Mouse (Mus musculus): ENCODE measurements at regions not wholly inside any gene's neighbourhood (a gene's known extent, or its start where the extent isn't known, plus 50 kb on each side); places are given as distances from the start of the nearest gene placed in this dataset.

DNA sequence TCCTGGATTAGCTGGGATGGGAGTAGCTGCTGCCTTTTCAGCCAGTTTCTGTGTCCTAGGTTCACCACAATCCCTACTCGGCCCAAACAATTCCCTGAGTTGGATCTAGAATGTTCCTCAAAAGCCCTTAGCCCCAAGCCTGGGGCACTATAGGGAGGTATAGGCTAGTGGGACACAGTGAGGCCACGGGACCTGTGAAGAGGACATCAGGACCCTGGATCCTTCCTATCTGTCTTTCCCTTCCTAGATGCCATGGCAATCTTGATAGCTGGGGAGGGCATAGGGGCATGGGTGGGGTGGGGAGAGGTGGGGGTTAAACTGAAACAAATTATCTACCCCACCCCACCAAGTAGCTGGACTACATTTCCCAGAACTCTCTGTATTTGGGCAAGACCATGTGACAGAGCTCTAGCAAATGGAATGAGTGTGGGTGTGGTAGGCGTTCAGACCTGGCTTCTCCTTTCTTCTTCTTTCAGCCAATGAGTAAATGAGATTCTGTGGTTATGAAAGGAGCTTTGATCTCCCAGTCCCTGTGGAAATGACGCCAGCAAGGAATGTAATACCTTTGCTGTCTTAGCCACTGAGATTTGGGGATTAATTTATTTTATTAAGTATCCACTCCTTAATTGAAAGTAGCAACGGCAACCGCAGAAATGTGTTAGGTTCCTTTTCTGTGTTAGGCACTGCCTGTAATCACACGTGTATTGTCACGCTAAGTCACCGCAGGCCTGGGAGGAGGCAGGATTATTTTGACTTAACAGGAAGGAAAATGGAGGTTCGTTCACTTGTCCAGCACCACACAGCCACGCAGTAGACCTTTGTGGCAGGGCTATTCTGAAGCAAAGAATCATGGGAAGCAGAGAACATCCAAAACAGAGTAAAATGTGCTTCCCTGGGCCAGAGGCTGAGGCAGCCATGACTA lies 246.6 kb downstream of the Cbln1 start:
- no peak overlapping the region for H3K27ac ChIP-seq (replicated peaks)
- H3K36me3 ChIP-seq, result no peaks in the 10 kb centered on the region
- H3K4me3 ChIP-seq, result no peak overlapping the region
- WGBS, result 79% methylated on average over 11 of the region's 11 CpGs
- H3K4me1 ChIP-seq, result peaks cover 8% of the 10 kb centered on the region
- H3K9me3 ChIP-seq (replicated peaks), result no peaks in the 10 kb centered on the region
- peaks cover 29% of the 10 kb centered on the region for H3K27me3 ChIP-seq (ENCODE audit: low read depth, poor library complexity, severe bottlenecking)
- DNase-seq (ENCODE audit: low spot score), result no peak

DNA sequence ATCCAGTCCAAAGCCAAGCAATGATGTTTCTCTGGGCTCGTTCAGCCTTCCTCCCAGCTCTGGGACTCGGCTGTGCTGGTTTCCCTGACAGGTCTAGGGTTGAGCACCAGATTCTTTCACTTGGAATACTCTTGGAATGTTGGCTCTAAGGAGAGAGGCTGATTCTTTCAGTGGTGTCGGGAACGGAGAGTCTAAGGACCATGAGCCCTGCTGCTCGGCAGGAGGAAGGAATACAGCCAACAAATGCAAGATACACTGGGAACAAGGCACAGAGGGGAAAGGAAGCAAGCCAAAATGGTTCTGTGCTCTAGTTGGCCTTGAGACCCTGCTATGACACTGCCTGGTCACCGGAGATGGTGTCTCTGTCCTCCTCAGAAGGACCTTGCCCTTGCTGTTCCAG lies 251.8 kb downstream of the Cbln1 start:
- WGBS, result 87% methylated on average over 6 of the region's 6 CpGs
- Histone ChIP-seq H3K36me3 (no peaks in the 10 kb centered on the region), H3K27ac (replicated peaks) (no peak overlapping the region), H3K9me3 (replicated peaks) (no peaks in the 10 kb centered on the region), H3K4me1 (peaks cover 20% of the 10 kb centered on the region), H3K27me3 (ENCODE audit: low read depth, poor library complexity, severe bottlenecking) (peaks cover 40% of the 10 kb centered on the region), H3K4me3 (no peak overlapping the region)
- DNase-seq (ENCODE audit: low spot score), result no peak

- H3K27me3 ChIP-seq (ENCODE audit: low read depth, poor library complexity, severe bottlenecking), result peaks cover 51% of the 10 kb centered on the region
- H3K9me3 ChIP-seq (replicated peaks), result no peaks in the 10 kb centered on the region
- no peak for DNase-seq (ENCODE audit: low spot score)
- peaks cover 27% of the 10 kb centered on the region for H3K4me1 ChIP-seq
- H3K27ac ChIP-seq (replicated peaks), result no peak overlapping the region
- H3K36me3 ChIP-seq, result no peaks in the 10 kb centered on the region
- WGBS, result 21% methylated on average over 6 of the region's 6 CpGs
- no peak overlapping the region for H3K4me3 ChIP-seq
These were observed 253.4 kb downstream of the Cbln1 start for GRCm38 (mm10) chr8:87218956-87219482.

GRCm38 (mm10) chr8:87214962-87215361 lies 257.4 kb downstream of the Cbln1 start:
- Histone ChIP-seq H3K4me3 (no peak overlapping the region), H3K36me3 (no peaks in the 10 kb centered on the region), H3K27me3 (ENCODE audit: low read depth, poor library complexity, severe bottlenecking) (peaks cover 43% of the 10 kb centered on the region), H3K4me1 (peaks cover 27% of the 10 kb centered on the region), H3K27ac (replicated peaks) (no peak overlapping the region), H3K9me3 (replicated peaks) (no peaks in the 10 kb centered on the region)
- no peak for DNase-seq (ENCODE audit: low spot score)
- WGBS, result 72% methylated on average over 10 of the region's 10 CpGs

DNA sequence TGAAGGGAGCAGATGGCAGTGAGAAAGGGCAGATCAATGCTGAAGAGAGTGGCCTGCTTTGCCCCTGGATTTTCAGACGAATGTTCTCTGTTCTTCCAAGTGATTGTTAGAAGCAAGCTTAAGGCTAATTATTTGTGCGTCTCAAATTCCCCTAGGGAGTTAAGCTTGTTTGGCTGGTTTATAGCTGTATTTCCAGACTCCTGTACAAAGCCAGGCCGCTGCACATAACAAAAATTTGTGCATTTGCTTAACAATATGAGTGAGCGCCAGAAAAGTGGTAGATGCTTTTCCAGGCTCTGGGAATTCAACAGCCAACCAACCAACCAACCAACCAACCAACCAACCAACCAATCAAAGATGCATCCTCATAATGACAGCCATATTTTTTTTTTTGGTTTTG lies 261.9 kb downstream of the Cbln1 start:
- no peaks in the 10 kb centered on the region for H3K36me3 ChIP-seq
- H3K27me3 ChIP-seq (ENCODE audit: low read depth, poor library complexity, severe bottlenecking), result peaks cover 21% of the 10 kb centered on the region; the same call in 1 of the 2 replicates
- H3K27ac ChIP-seq (replicated peaks), result no peak overlapping the region
- 69% methylated on average over 4 of the region's 4 CpGs for WGBS
- no peak overlapping the region for H3K4me3 ChIP-seq
- no peaks in the 10 kb centered on the region for H3K9me3 ChIP-seq (replicated peaks)
- DNase-seq (ENCODE audit: low spot score), result no peak
- peaks cover 7% of the 10 kb centered on the region; the same call in 1 of the 2 replicates for H3K4me1 ChIP-seq

- H3K36me3 ChIP-seq, result no peaks in the 10 kb centered on the region
- no peak for DNase-seq (ENCODE audit: low spot score)
- no peaks in the 10 kb centered on the region for H3K9me3 ChIP-seq (replicated peaks)
- H3K27me3 ChIP-seq (ENCODE audit: low read depth, poor library complexity, severe bottlenecking), result peaks cover 19% of the 10 kb centered on the region; the same call in 1 of the 2 replicates
- no peaks in the 10 kb centered on the region for H3K4me1 ChIP-seq
- no peak overlapping the region for H3K27ac ChIP-seq (replicated peaks)
- 84% methylated on average over 1 of the region's 1 CpGs for WGBS
- H3K4me3 ChIP-seq, result no peak overlapping the region
These were observed 263.1 kb downstream of the Cbln1 start for GRCm38 (mm10) chr8:87209295-87209694.

DNA sequence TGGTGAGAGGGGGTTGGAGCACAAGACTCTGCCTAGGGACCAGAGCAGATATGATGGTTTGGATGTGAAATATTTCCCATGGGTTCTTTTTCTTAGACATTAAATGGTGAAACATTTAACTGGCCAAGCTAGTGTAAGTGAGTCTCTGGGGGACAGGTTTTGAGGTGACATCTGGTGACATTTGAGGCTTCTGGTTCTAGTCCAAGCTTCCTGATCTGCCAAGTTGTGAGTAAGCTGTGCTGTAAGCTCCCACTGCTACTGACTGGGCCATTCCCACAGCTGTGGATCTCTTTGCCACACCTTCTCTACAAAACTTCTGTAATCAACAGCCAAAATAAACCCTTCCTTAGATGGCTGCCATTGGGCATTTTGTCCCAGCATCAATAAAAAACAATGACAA lies 264.4 kb downstream of the Cbln1 start:
- Histone ChIP-seq H3K27me3 (ENCODE audit: low read depth, poor library complexity, severe bottlenecking) (peaks cover 23% of the 10 kb centered on the region; the same call in 1 of the 2 replicates), H3K36me3 (no peaks in the 10 kb centered on the region), H3K27ac (replicated peaks) (no peak overlapping the region), H3K4me3 (no peak overlapping the region), H3K4me1 (no peaks in the 10 kb centered on the region), H3K9me3 (replicated peaks) (no peaks in the 10 kb centered on the region)
- DNase-seq (ENCODE audit: low spot score), result no peak

GRCm38 (mm10) chr8:87202639-87203160 lies 269.7 kb downstream of the Cbln1 start:
- peaks cover 36% of the 10 kb centered on the region for H3K4me1 ChIP-seq
- H3K36me3 ChIP-seq, result no peaks in the 10 kb centered on the region
- DNase-seq (ENCODE audit: low spot score), result no peak
- H3K27me3 ChIP-seq (ENCODE audit: low read depth, poor library complexity, severe bottlenecking), result peaks cover 52% of the 10 kb centered on the region; the same call in 1 of the 2 replicates
- H3K27ac ChIP-seq (replicated peaks), result no peak overlapping the region
- no peak overlapping the region for H3K4me3 ChIP-seq
- 90% methylated on average over 7 of the region's 7 CpGs for WGBS
- H3K9me3 ChIP-seq (replicated peaks), result no peaks in the 10 kb centered on the region

GRCm38 (mm10) chr8:87199461-87200131 lies 272.8 kb downstream of the Cbln1 start:
- DNase-seq (ENCODE audit: low spot score), result peak; percentile 76
- no peaks in the 10 kb centered on the region for H3K9me3 ChIP-seq (replicated peaks)
- under 1% methylated on average over 8 of the region's 8 CpGs for WGBS
- peak overlapping the region; percentile 32 for H3K4me3 ChIP-seq
- peaks cover 37% of the 10 kb centered on the region for H3K4me1 ChIP-seq
- peaks cover 56% of the 10 kb centered on the region for H3K27me3 ChIP-seq (ENCODE audit: low read depth, poor library complexity, severe bottlenecking)
- no peaks in the 10 kb centered on the region for H3K36me3 ChIP-seq
- peak overlapping the region; percentile 83 for H3K27ac ChIP-seq (replicated peaks)

DNA sequence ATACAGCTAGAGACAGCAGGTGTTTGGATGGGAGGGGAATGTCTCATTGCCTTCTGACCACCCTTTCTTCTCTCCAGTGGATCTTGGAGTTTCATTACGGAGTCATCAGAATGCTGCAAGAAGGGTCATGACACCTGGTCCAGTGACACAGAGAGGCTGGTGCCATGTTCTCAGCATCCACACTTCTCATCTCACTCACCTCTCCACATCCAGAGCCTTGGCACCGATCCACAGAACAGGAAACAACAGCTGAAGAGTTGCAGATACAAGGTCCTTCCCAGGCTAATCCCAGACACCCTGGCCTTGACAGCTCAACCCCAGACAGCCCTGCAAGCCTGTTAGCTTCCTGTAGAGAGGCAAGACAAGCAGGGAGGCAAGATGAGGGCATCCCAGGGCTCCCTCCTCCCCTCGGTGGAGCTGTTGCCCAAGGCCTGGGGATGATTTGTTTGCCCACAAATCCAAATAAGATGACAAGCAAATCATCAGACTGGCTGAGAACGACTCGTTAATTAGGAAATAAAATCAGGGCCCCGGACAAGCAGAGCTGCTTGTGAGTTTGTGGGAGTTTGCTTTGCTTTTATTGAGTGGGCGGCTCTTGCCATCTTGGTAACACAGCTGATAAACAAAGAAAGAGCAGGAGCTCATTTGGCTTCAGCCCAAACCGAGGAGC lies 274.4 kb downstream of the Cbln1 start:
- no peak for DNase-seq (ENCODE audit: low spot score)
- whole genome bisulfite sequencing, result 71% methylated on average over 8 of the region's 8 CpGs
- H3K27ac ChIP-seq (replicated peaks), result peak overlapping the region; percentile 83

GRCm38 (mm10) chr8:87197000-87197399 lies 275.4 kb downstream of the Cbln1 start:
- H3K4me1 ChIP-seq, result peaks cover 37% of the 10 kb centered on the region
- WGBS, result 76% methylated on average over 5 of the region's 5 CpGs
- H3K4me3 ChIP-seq, result no peak overlapping the region
- H3K27ac ChIP-seq (replicated peaks), result no peak overlapping the region
- no peak for DNase-seq (ENCODE audit: low spot score)
- H3K27me3 ChIP-seq (ENCODE audit: low read depth, poor library complexity, severe bottlenecking), result peaks cover 43% of the 10 kb centered on the region
- H3K9me3 ChIP-seq (replicated peaks), result no peaks in the 10 kb centered on the region
- H3K36me3 ChIP-seq, result no peaks in the 10 kb centered on the region

More for the DNA sequence above, 274.4 kb downstream of the Cbln1 start:
- peaks cover 45% of the 10 kb centered on the region for H3K27me3 ChIP-seq (ENCODE audit: low read depth, poor library complexity, severe bottlenecking)
- H3K4me1 ChIP-seq, result peaks cover 37% of the 10 kb centered on the region
- no peaks in the 10 kb centered on the region for H3K9me3 ChIP-seq (replicated peaks)
- H3K36me3 ChIP-seq, result no peaks in the 10 kb centered on the region
- H3K4me3 ChIP-seq, result no peak overlapping the region

- Histone ChIP-seq H3K4me1 (peaks cover 34% of the 10 kb centered on the region), H3K9me3 (replicated peaks) (no peaks in the 10 kb centered on the region), H3K4me3 (no peak overlapping the region), H3K27ac (replicated peaks) (no peak overlapping the region), H3K27me3 (ENCODE audit: low read depth, poor library complexity, severe bottlenecking) (peaks cover 33% of the 10 kb centered on the region), H3K36me3 (no peaks in the 10 kb centered on the region)
- WGBS, result 87% methylated on average over 5 of the region's 5 CpGs
- no peak for DNase-seq (ENCODE audit: low spot score)
These were observed 276.4 kb downstream of the Cbln1 start for GRCm38 (mm10) chr8:87196050-87196449.

Measured in midbrain, embryonic 10.5 days (tissue).